Mouse (Mus musculus) embryo, embryonic 10.5 days (tissue): ENCODE data around the gene Dbn1.

ENCODE experiments used
- DNase-seq: peaks from one replicate; pipeline ENCODE4 v3.0.0-alpha.2; 2015; ENCODE audit warnings: low spot score

Dbn1 gene

DNA sequence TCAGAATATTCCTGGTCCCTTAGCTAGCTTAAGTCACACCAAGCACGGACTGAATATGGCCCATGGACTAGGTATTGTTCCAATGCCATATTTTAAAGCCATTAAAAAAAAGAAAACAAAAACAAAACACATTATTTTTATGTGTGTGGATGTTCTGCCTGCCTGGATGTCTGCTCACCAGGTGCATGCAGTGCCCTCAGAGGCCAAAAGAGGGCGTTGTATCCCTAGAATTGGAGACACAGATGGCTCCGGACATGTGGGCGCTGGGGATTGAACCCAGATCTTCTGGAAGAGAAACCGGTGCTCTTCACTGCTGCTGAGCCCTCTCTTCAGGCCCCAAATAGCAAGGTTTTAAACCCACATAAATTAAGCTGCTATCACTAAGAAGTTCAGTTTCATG is 9.9 kb downstream of the Dbn1 start:
- peak; percentile 61 for DNase-seq

DNA sequence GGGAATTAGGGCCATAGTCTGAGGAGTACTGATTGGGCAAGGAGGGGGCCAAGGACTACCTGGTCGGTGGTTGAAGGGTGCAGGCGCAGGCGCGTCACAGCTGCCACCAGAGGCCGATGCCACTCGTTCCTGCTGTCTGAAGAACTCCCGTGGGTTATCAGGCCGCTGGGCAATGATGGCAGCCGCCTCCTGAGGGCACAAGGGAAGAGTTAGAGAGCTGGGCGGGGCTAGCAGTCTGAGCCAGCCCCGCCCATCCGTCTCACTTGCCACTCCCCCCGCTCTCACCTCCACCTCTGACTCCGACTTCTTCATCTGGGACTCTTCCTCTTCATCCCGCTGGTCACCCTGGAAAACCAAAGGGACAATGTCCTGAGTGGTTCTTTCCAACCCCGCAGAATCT is 10.4 kb downstream of the Dbn1 start:
- no peak for DNase-seq

DNA sequence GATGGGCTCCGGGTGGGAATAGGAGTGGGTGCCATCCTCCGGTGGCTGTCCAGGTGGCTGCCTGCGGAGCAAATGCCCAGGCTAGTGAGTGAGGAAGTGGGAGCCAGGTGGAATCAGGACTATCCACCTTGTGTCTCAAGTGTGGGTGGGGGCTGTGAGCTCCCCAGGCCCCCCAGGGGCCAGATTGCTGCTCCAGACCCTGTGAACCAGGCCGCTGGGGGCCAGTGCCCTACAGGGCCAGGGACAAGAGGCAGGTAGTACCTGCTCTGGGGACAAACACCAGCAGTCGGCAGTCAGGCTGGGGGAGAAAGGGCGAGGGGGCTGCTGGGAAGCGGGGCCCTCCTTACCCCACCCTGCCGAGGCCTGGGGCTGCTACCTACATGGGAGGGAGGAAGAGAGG is 11.7 kb downstream of the Dbn1 start:
- no peak for DNase-seq

DNA sequence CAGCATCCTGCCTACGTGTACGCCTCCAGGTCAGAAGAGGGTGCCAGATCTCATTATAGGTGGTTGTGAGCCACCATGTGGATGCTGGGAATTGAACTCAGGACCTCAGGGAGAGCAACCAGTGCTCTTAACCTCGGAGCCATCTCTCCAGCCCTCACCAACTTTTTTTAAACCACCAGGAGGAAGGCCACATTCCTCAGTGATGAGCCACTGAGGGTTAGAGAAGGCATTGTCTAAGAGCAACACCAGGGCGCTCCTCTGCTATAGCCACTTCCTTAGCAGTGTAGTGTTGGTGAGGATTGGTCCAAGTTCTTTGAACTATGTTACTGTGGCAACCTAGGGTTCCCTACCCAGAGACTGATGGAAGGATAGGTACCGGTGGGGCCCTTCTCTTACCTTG is 12.2 kb downstream of the Dbn1 start:
- DNase-seq: no peak

DNA sequence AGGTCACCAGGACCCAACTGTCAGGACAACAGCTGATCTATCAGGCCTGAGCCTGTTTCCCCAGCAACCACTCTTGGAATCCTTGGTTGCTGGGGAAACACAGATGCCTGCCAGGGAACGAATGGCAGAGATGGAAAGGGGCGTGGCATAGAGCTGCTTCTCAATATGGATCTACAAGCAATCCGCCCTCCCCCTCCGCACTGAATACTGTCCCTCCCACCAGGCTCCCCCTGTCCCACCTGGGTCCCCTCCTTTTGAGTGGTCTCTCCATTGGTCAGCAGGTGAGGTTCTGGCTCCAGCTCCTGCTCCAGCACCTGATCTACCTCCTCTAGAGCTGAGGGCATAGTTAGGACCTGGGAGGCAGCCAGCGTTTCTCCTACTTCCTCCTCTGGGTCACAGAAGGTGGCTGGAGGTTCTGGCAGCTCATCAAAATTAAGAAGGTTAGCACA is 13.3 kb downstream of the Dbn1 start:
- DNase-seq: peak; percentile 89

DNA sequence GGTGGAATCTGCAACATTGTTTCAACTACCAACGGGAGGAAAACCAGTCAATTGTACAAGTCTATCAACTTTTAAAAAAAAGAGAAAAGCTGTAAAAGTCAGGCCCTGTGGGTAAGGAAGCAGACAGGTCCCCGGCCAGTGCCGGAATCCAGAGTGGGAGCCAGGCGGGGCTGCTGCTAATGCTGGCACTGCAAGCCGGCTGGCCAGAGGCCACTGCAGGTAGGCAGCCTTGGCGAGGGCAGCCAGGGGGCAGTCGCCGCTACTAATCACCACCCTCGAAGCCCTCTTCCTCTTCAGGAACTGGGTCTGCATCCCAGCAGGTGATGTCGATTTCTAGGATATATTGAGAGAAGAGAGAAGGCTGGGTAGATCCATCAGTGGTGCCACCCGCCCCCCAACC is 13.9 kb downstream of the Dbn1 start:
- DNase-seq: no peak

DNA sequence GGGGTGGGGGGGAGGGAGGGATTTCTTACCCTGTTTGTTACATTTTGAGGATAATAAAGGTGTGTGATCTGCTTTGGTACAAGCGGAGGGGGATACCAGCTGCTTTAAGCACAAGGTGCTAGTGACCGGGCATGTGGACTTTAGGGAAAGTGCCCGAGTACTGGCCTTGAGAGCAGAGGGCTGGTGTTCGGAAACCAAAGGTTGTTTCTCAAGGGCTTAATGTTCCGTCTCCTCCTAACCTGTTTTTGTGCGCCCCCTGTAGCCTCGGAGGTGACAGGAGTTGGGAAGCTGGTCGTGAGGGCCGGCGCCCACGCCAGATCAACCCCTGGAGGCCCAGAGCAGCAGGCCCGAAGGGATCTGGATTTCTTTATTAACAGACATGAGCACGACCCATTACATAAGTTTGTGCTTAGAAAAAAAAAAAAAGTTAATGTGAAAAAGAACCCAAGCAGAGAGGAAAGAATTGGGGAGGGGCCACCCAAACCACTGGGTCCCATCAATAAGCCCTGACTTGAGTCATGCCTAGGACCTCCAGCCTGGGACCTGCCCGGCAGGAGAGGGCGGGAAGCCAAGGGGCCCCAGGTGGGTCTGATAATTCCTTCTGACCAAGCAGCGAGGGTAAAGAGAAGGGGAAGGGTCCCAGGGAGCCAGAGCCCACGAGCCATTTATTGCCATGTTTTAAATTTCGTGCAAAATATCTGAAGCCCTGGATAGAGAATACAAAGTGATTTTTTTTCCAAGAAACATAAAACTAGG is 14.7 kb downstream of the Dbn1 start:
- peak; percentile 73 for DNase-seq

DNA sequence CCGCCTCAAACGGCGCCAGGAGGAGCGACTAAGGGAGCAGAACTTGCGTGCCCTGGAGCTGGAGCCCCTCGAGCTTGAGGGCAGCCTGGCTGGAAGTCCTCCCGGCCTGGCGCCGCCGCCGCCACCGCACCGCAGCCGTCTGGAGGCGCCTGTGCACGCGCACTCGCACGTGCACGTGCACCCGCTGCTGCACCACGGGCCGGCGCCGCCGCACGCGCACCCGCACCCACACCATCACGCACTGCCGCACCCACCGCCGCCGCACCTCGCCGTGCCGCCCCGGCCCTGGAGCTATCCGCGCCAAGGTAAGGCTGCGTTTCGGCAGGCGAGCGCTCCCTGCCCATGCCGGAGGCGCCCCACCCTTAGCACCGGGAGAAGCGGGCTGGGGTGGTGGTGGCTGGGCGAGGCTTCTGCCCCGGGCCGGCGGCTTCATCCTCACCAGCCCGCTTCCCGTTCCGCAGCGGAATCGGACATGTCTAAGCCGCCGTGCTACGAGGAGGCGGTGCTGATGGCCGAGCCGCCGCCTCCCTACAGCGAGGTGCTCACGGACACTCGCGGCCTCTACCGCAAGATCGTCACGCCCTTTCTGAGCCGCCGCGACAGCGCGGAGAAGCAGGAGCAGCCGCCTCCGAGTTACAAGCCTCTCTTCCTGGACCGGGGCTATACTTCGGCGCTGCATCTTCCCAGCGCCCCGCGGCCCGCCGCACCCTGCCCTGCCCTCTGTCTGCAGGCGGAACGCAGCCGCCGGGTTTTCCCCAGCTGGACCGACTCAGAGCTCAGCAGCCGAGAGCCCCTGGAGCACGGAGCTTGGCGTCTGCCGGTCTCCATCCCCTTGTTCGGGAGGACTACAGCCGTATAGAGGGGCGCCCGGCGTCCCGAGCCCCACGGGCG is 15.5 kb downstream of the Dbn1 start:
- peak; percentile 68 for DNase-seq

DNA sequence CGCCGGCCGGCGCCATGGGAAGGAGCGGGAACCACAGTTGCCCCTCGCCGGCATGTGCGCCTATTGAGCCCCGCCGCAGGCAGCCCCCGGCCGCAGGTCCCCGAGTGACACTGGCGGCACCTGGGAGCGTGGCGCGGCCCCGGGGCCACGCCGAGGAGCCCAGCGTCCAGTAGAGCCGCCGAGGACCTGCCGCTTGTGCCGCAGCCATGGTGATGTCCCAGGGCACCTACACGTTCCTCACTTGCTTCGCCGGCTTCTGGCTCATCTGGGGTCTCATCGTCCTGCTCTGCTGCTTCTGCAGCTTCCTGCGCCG is 16.1 kb downstream of the Dbn1 start:
- no peak for DNase-seq

DNA sequence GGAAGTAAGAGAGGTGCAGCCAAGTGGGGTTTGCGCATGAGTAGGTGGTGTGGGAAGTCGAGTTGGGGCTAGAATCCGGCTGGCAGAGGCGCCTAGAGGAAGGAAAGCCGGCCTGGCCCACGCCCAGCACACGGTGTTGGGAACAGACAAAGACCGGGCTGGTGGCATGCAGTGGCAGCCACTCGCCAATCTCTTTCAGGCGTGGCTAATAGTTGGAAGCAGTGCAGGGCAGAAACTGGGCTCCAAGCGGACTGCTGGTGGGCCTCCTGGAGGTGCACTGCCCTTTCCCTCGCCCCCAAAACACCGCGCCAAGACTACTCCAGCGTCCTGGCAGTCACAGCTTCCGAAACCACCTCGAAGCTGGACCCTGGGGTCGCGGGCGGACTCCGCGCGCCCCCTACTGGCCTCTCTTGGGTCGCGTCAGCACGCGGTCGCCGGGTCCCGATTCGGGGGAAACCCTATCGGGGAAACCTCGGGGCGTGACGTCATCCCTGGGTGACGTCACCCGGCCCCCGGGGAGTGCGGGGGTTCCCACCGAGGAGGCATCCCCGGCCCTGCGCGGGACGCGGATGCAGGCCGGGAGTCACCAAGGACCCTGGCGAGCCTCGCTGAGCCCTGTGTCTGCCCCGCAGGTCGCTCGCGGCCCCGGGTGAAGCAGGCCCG is 16.6 kb downstream of the Dbn1 start:
- DNase-seq: peak; percentile 95

DNA sequence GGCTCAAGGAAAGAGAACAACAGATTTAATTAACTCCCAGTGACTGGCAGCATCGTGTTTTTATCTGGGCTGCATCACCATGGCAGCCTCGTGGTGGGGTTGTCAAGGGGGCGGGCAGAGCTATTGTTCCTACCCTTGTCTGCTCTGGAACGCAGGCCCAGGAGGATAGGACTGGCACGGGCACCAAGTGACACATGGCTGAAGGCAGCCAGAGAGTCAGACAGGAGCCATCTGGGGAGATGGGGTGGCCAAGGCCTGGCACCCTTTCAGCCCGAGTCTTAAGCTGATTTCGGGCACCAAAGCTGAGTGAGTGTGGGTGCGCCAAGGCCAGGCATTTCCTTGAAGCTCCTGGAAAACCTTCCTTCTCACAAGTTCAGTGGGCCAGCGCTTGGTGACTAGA is 17.5 kb downstream of the Dbn1 start:
- DNase-seq: no peak

DNA sequence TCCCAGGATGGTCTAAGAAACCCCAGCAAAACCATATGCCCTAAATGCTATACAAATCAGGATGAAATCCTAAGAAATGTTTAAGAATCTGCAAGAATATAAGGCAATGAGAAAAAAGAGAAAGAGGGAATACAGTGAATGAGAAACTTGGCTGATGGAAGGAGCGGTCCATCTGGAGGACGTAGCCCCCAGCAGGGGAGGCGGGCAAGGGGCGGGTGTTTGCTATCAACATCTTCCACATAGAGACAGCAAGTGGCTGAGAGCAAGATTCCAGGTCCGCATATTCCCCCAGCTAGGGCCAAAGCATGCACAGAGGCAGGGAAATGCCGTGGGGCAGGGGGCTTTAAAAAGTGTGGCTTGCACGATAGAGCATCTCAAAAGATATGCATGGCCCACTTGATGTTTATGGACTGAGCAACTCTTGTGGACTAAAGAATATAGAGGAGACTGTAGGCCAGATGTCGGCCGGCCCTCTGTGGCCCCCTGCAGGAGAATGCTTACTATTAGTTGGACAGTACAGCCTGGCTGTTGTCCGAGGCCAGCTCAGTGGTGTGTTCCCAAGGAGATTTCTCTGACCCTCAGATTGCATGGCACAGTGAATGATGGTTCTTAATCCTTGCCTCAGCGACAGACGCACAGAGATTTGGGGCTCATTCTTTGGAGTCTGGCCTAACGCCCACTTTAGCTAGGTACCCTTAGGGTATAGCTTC is 18.9 kb downstream of the Dbn1 start:
- DNase-seq: peak; percentile 71

DNA sequence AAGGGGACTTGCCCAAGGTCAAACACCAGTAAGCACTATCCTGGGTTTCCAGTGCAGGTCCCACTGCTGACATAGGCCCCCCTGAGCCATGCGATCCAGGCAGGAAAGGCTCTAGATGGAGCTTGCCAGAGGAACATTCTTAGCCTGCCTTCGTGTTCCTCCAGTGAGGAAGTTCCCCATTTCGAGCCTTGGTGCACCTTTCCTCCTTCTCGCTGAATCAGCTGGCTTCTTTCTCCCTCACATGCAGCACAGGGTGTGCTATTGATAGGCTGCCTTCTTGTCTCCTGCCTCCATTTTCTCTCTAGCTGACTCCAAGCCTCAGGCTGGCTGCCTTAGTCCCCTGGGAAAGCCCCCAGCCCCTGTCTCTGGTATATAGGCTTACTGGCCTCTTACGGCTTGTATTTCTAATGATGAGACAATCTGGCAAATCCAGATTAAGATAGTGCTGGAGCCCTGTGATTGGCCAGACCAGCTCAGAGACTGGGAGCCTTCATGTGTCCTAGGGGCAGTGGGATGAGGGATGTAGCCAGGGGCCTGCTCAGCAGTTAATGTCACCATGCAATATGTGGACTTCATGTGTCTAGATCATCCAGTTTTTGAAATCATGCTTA is 22.0 kb downstream of the Dbn1 start:
- no peak for DNase-seq

DNA sequence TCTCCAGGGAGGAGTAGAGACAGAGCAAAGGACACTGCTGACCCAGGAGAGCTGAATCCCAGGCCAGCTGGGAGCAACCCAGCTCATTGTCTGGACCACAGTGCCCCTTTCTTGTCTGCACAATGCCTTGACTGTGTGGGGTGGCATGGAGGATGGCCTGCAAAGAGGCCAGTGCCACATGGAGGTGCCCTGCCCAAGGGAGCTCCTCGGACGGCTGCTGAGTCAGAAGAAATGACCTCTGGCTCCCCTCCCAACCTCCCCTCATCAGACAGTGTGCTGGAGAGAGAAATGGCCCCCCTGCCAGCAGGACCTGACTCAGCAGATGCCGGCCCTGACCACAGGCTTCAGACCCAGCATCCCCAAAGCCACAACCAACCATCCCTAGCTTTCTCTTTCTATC is 22.7 kb downstream of the Dbn1 start:
- peak; percentile 55 for DNase-seq

DNA sequence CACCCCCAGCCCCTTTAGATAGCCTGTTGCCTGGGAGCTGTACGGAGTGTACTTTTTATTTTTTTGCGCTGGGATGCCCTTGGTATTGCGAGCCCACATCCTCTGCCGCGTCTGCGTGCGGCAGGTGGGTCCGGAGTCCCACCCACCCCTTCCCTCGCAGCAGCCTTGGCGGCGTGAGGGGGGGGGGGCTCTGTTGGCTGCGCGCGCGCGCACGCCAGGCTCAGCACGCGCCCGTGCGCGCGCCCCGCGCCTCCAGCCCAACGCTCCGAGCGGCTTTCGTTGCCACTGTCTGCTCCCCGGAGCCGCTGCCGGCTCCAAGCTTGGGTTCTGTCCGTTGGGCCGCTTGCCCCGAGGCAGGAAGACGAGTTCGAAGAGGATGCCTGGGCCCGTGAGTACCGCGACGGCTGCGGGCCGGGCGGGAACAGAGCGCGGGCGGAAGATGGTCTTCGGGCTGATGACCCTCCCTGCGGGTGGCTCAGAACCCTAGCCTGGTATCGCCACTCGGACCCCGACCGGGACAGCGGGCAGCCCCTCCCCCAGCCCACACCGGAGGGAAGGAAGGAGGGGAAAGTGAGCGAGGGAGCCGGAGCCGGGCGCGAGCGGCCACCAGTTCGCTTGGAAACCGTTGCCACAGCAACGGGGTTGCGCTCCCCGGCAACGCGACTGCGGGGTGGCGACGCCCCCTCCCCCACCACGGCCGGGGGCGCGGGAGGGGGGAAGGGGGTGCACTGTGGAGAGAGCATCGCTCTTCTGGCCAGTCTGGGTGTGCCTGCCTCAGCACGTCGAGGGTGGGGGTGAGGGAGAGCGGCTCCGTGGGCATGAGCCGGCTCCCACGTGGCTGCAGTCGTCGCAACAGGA is 23.7 kb downstream of the Dbn1 start, which contains the start of gene Prr7:
TSS of gene Prr7 (plus strand) at position 241 of the 858 bp plus-strand sequence.
- DNase-seq: peak; percentile 82

DNA sequence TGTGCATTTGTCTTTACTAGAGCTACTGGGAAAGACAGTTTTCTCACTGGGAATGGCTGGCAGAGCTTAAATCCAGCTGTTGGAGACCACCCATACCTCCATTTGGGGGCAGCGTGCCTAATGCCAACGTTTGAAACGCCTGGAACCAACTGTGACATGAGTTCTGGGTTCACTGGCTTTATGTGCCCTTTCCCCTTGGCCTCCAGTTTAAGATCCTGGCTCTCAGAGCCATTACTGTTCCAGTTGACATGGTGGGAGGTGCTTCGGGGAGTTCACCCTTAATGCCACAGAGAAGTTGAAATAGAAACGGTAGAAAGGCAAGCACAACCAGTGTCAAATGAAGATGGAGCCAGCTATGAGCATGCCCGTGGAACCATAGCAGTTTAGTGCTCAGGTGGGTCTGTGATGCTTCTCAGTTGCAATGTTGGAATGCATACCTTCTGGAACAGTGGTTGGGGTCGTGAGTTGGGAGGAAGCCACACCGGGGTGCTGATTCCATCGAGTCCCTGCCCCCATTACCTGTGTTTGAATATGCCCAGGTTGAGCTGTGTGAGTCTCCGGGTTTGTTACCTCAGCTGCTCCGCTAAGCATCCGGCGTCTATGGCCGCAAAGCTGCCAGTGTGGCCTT is 24.4 kb downstream of the Dbn1 start:
- no peak for DNase-seq

DNA sequence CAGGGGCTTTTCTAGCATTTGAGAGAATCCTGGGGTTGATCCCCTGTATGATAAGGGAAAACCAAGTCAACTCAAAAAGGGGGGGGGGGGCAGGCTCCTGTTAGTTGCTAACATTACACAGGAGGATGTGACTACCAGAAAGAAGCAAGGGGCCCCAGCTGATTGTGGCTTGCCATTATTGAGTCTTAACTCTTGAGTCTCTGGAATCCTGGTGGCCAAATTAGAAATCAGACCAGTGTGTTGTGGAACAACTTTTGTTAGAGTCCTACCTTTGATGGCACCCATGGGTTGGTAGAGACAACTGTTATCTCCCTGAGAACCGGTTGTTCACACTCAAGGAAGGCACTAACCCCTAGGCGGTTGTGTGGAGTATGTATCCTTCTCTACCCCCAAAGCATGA is 24.9 kb downstream of the Dbn1 start:
- no peak for DNase-seq

DNA sequence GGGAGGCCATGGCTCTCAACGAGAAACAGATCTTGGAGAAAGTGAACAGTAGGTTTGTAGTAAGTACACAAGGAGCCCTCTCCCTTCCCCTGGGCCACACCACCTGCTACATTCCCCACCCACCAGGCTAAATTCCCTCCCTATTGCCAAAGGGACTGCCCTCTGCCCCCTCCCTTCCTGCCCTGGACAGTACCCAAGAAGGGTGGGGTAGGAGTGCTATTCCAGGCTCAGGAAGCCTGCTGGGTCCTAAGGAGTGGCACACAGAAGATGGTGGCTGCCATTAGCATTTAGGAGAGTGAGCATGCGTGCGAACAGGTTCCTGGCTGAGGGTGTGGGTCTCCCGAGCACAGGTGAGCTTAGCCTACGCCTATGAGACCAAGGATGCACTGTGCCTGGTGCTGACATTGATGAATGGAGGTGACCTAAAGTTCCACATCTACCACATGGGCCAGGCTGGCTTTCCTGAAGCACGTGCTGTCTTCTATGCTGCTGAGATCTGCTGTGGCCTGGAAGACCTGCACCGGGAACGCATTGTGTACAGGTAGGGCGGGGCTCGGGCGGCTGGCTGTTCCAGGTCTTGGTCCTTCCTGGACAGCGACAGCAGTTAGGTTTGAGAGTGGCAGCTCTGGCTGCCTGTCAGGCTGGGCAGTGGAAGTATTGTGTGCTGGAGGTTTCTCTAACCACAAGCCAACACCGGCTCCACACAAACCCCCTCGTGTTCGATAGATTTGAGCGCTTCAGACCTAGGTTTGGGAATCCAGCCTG is 35.9 kb downstream of the Dbn1 start:
- DNase-seq: no peak

DNA sequence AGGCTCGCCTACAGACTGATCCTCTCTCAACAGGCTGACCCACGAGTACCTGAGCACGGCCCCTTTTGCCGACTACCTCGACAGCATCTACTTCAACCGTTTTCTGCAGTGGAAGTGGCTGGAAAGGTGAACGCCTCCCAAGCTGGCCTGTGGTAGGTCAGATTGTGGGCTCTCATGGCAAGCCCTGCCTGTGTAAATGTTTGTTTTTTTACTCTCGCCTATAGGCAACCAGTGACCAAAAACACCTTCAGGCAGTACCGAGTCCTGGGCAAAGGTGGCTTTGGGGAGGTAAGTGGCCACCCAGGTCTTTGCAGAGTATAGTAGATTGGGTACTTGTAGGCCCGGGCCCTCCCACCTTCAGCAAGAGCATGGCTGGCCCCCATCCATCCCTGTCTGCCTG is 36.6 kb downstream of the Dbn1 start:
- DNase-seq: no peak
